Mouse (Mus musculus) erythroblast, embryonic 14.5 days (primary cell): ENCODE measurements around the gene Slc44a2.

Source experiments
- GATA1 ChIP-seq: IDR thresholded peaks from 2 replicates; pipeline ENCODE4 v1.6.1; 2012; ENCODE audit warnings: low read length, inconsistent platforms, mixed read lengths
- TAL1 ChIP-seq: IDR thresholded peaks from 3 replicates; pipeline ENCODE4 v1.6.1; 2012; ENCODE audit warnings: low read length, inconsistent platforms, mixed read lengths

- TF ChIP-seq TAL1 (no peak), GATA1 (no peak)
These were observed 7.1 kb downstream of the Slc44a2 start for GRCm38 (mm10) chr9:21327569-21327968.
